Mouse (Mus musculus): ENCODE results near the gene Cd52.

- TF ChIP-seq CTCF (IDR thresholded peaks at IDR 0.05; ENCODE audit: low read depth) (no peak), EP300 (optimal IDR thresholded peaks at IDR 0.05) (no peak)
These were observed 32.9 kb upstream of the Cd52 start for GRCm38 (mm10) chr4:134127793-134128192.

Data from stomach, postnatal 0 days (tissue).